Mouse (Mus musculus) frontal cortex, postnatal 25 days (tissue): Measurements from ENCODE around the gene Tacc3.

Experiments used
- DNase-seq, 2 experiments: peaks; one replicate each; pipeline ENCODE4 v3.0.0; 2022; ENCODE audit warnings: low spot score in 2 of 2

Tacc3 gene

GRCm38 (mm10) chr5:33657787-33658663 is at the start of gene Tacc3, which contains the start of gene Tmem129:
Tacc3 (plus strand) TSS chr5:33658128.
Tmem129 (minus strand) TSS chr5:33658416.
- peak; percentile 93 to 97 for DNase-seq

- DNase-seq: no peak
Measured at GRCm38 (mm10) chr5:33609226-33609625, 48.7 kb upstream of the Tacc3 start.

GRCm38 (mm10) chr5:33611795-33612194 is 46.1 kb upstream of the Tacc3 start:
- DNase-seq: no peak

GRCm38 (mm10) chr5:33614391-33614790 is 43.5 kb upstream of the Tacc3 start:
- DNase-seq: no peak

GRCm38 (mm10) chr5:33622671-33623070 is 35.3 kb upstream of the Tacc3 start:
- DNase-seq: no peak

- DNase-seq: no peak
Measured at GRCm38 (mm10) chr5:33623766-33624165, 34.2 kb upstream of the Tacc3 start.

- DNase-seq: no peak
Measured at GRCm38 (mm10) chr5:33627968-33628367, 30.0 kb upstream of the Tacc3 start.

GRCm38 (mm10) chr5:33628820-33629300 is 29.1 kb upstream of the Tacc3 start:
- DNase-seq: peak; percentile 15 to 25

- DNase-seq: peak; percentile 99 to 100
Measured at GRCm38 (mm10) chr5:33629301-33629987, 28.5 kb upstream of the Tacc3 start, which contains the start of the genes Fam53a and Gm9903. Fam53a (minus strand) TSS chr5:33629635. Gm9903 (plus strand) TSS chr5:33629925.

- no peak for DNase-seq
Measured at GRCm38 (mm10) chr5:33630061-33630460, 27.9 kb upstream of the Tacc3 start.

- no peak for DNase-seq
Measured at GRCm38 (mm10) chr5:33630615-33631014, 27.3 kb upstream of the Tacc3 start.

GRCm38 (mm10) chr5:33632526-33632925 is 25.4 kb upstream of the Tacc3 start:
- no peak for DNase-seq

GRCm38 (mm10) chr5:33635361-33635760 is 22.6 kb upstream of the Tacc3 start:
- no peak for DNase-seq

- no peak for DNase-seq
Measured at GRCm38 (mm10) chr5:33637606-33638350, 20.1 kb upstream of the Tacc3 start.

GRCm38 (mm10) chr5:33638826-33639225 is 19.1 kb upstream of the Tacc3 start:
- DNase-seq: no peak

GRCm38 (mm10) chr5:33640652-33641051 is 17.3 kb upstream of the Tacc3 start:
- DNase-seq: peak in 1 of 2 experiments; percentile 36

- DNase-seq: no peak
Measured at GRCm38 (mm10) chr5:33651017-33651416, 6.9 kb upstream of the Tacc3 start.

GRCm38 (mm10) chr5:33651541-33651920 is 6.4 kb upstream of the Tacc3 start:
- DNase-seq: no peak

- peak; percentile 89 to 92 for DNase-seq
Measured at GRCm38 (mm10) chr5:33651921-33652782, 5.8 kb upstream of the Tacc3 start, which contains the start of gene Slbp. Slbp (minus strand) TSS chr5:33652574.

GRCm38 (mm10) chr5:33652783-33653173 is 5.2 kb upstream of the Tacc3 start:
- no peak for DNase-seq

GRCm38 (mm10) chr5:33654424-33654823 is 3.5 kb upstream of the Tacc3 start:
- DNase-seq: no peak
